In the genomic region with DNA sequence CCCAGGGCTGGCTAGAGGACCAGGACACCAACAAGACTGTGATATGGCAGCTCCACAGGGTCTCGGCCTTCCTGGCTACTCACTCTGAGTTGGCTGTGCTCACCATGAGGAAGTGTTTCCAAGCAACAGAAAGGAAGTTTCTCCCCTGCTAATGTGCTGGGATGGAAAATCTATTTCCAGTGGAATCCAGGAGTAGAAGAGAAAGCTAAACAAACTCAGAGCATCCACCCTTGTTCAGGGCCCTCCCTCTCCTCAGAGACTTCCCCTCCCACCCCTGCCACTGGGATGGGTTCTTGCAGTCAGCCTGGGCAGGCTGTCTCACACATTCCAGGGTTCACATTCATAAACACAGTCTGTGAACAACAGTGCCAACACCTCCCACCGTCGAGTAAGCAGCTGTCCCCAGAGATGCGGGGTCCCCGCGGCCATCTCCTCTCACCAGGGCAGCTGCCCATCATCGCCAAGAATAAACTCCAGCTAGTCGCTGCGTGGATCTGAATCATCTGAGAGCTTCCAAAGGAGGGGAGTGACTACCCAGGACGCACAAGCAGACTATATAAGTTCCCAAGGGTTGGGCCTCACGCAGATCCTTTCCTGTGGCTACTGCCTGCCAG, we compare ENCODE assay signal across 8 mouse cellular contexts. TPM values are rescaled to one million over a fixed set of nuclear protein-coding genes. Genes with fewer than 3 reads are reported as not detected.
DNase-seq lines count a peak whose midpoint lies in the region; ATAC-seq and TF ChIP-seq lines count a peak whose summit lies in the region.

A gene (plus strand): TSS at position 243 of the 614 bp plus-strand sequence.

- H3K27ac ChIP-seq in kidney, postnatal 0 days: 0 out of 2 replicates have a peak within 1 kb of the TSS, but pooled peaks have one; percentile 55
- H3K27ac ChIP-seq in olfactory bulb, adult 2 months (ENCODE audit: insufficient read depth, low read depth, low read length): 0 out of 2 replicates have a peak within 1 kb of the TSS, but pooled peaks have one; percentile 41
- no peak within 1 kb of the TSS for H3K27ac ChIP-seq in midbrain, embryonic 10.5 days (replicated peaks)
- H3K27ac ChIP-seq in hindbrain, embryonic 14.5 days: no peak within 1 kb of the TSS

- H3K27me3 ChIP-seq in kidney, postnatal 0 days (ENCODE audit: insufficient read depth, low read length): no peaks in the 10 kb centered on the region
- no peaks in the 10 kb centered on the region for H3K27me3 ChIP-seq in midbrain, embryonic 10.5 days (ENCODE audit: low read depth, poor library complexity, severe bottlenecking)
- no peaks in the 10 kb centered on the region for H3K27me3 ChIP-seq in hindbrain, embryonic 14.5 days (ENCODE audit: control insufficient read depth, insufficient read depth, low read length)

- 54% methylated on average over 11 of the region's 11 CpGs for WGBS in kidney, postnatal 0 days
- 32% methylated on average over 11 of the region's 11 CpGs for WGBS in olfactory bulb, adult 2 months
- 79% methylated on average over 11 of the region's 11 CpGs for WGBS in midbrain, embryonic 10.5 days
- 73% methylated on average over 11 of the region's 11 CpGs for WGBS in hindbrain, embryonic 14.5 days

- no peak within 1 kb of the TSS for H3K9ac ChIP-seq in kidney, postnatal 0 days (ENCODE audit: low read depth, low read length)
- H3K9ac ChIP-seq in hindbrain, embryonic 14.5 days: no peak within 1 kb of the TSS

- H3K9me3 ChIP-seq in kidney, postnatal 0 days (replicated peaks; ENCODE audit: low read length): no peaks in the 10 kb centered on the region
- H3K9me3 ChIP-seq in midbrain, embryonic 10.5 days (replicated peaks): no peaks in the 10 kb centered on the region
- H3K9me3 ChIP-seq in hindbrain, embryonic 14.5 days (ENCODE audit: control insufficient read depth, low read length): no peaks in the 10 kb centered on the region

- no peak within 1 kb of the TSS for H3K4me3 ChIP-seq in kidney, postnatal 0 days (replicated peaks; ENCODE audit: low read depth, low read length)
- H3K4me3 ChIP-seq in olfactory bulb, adult 2 months (ENCODE audit: insufficient read depth, low read depth, low read length): no peak within 1 kb of the TSS
- no peak within 1 kb of the TSS for H3K4me3 ChIP-seq in midbrain, embryonic 10.5 days
- H3K4me3 ChIP-seq in hindbrain, embryonic 14.5 days (replicated peaks; ENCODE audit: low read length): no peak within 1 kb of the TSS

- DNase-seq in right cerebral cortex, adult 18-20 months: peak; percentile 33
- no peak for DNase-seq in right cerebral cortex, postnatal 14 days
- DNase-seq in gastrocnemius, postnatal 4 days (ENCODE audit: low spot score in 2 of 2): peak in 1 of 2 experiments; percentile 54
- peak; percentile 52 for DNase-seq in kidney, postnatal 0 days (ENCODE audit: low spot score)
- no peak for DNase-seq in T-cell, adult 2 months (ENCODE audit: low spot score)
- DNase-seq in midbrain, embryonic 10.5 days (ENCODE audit: low spot score): no peak
- no peak for DNase-seq in hindbrain, embryonic 14.5 days (ENCODE audit: low spot score)

- TF ChIP-seq POLR2A in olfactory bulb, adult 2 months (IDR thresholded peaks at IDR 0.05; ENCODE audit: insufficient read depth, low read depth, low read length): no peak

- H3K4me1 ChIP-seq in kidney, postnatal 0 days (replicated peaks; ENCODE audit: insufficient read depth, low read length): peaks cover 23% of the 10 kb centered on the region
- H3K4me1 ChIP-seq in olfactory bulb, adult 2 months (ENCODE audit: control insufficient read depth, insufficient read depth, low read length): peaks cover 18% of the 10 kb centered on the region
- H3K4me1 ChIP-seq in midbrain, embryonic 10.5 days: peaks cover 5% of the 10 kb centered on the region
- no peaks in the 10 kb centered on the region for H3K4me1 ChIP-seq in hindbrain, embryonic 14.5 days (replicated peaks; ENCODE audit: control insufficient read depth, insufficient read depth, low read length)

- no peak for ATAC-seq in kidney, postnatal 0 days (replicated peaks; ENCODE audit: low FRiP score, low read depth)
- ATAC-seq in hindbrain, embryonic 14.5 days (ENCODE audit: low FRiP score): no peak

- TF ChIP-seq CTCF in kidney, postnatal 0 days (IDR thresholded peaks at IDR 0.05; ENCODE audit: low read depth): no peak
- no peak for TF ChIP-seq CTCF in olfactory bulb, adult 2 months (IDR thresholded peaks at IDR 0.05; ENCODE audit: insufficient read depth, low read depth, low read length)

- peaks cover 7% of the 10 kb centered on the region; the same call in 1 of the 2 replicates for H3K36me3 ChIP-seq in kidney, postnatal 0 days (ENCODE audit: insufficient read depth, low read length)
- H3K36me3 ChIP-seq in midbrain, embryonic 10.5 days: peaks cover 23% of the 10 kb centered on the region
- H3K36me3 ChIP-seq in hindbrain, embryonic 14.5 days (replicated peaks; ENCODE audit: control insufficient read depth, insufficient read depth): peaks cover 23% of the 10 kb centered on the region

- H3K4me2 ChIP-seq in kidney, postnatal 0 days (ENCODE audit: low read length): no peak within 1 kb of the TSS
- no peak within 1 kb of the TSS for H3K4me2 ChIP-seq in hindbrain, embryonic 14.5 days (replicated peaks)

RNA-seq across cellular contexts. Expression of the gene that starts here (rescaled TPM):
- 100 to 1,000 TPM; 154 to 180 TPM for total RNA-seq in gastrocnemius, postnatal 4 days (2021)
- 6.6 and 8.1 TPM in 2 replicates for polyA plus RNA-seq in kidney, postnatal 0 days (2015; fragmentation: Nextera tagmentation; extraction: Ambion mirVana)
- not detected in 2 replicates for polyA plus RNA-seq in olfactory bulb, adult 2 months (2012; ENCODE audit: insufficient read depth, insufficient read length, low replicate concordance, missing spikeins)
- 0.19 and 0.46 TPM in 2 replicates for polyA plus RNA-seq in midbrain, embryonic 10.5 days (2016; fragmentation: Nextera tagmentation; extraction: Ambion mirVana)
- polyA plus RNA-seq in hindbrain, embryonic 14.5 days (2014; fragmentation: Nextera tagmentation; extraction: Ambion mirVana): 0.67 and 1.5 TPM in 2 replicates

Comparison
In these comparisons a context has a peak if more than half of its experiments do, and no peak if none do; other contexts are left out.
1. DNase-seq: peak in right cerebral cortex, adult 18-20 months (single experiment) and kidney, postnatal 0 days (single experiment); none in right cerebral cortex, postnatal 14 days (single experiment), T-cell, adult 2 months (single experiment), midbrain, embryonic 10.5 days (single experiment) and hindbrain, embryonic 14.5 days (single experiment).
2. H3K27ac ChIP-seq: peak in kidney, postnatal 0 days (single experiment) and olfactory bulb, adult 2 months (single experiment); none in midbrain, embryonic 10.5 days (single experiment) and hindbrain, embryonic 14.5 days (single experiment).